Mouse (Mus musculus) heart, embryonic 15.5 days (tissue): ENCODE results near the gene Alg12. TPM values are rescaled to one million over a fixed set of nuclear protein-coding genes. Genes with fewer than 3 reads are reported as not detected.
"Not testable (repeated sequence)": the region's sequence is repeated elsewhere in the genome, so short reads cannot be mapped to it uniquely, and the experiment has no call there.

Experiments
- ATAC-seq: fragments of 200-750 bp; cut with Nextera tagmentation; replicated peaks from 2 replicates; pipeline ENCODE4 v1.8.0; 2017; ENCODE audit warnings: low read depth, moderate TSS enrichment; ENCODE audit not compliant: insufficient number of reproducible peaks, insufficient read depth, low FRiP score
- H3K27ac ChIP-seq: fragments of 300-500 bp; sonication (generic); 2 replicates; pipeline ENCODE4 v1.5.1; 2015; ENCODE audit warnings: mild to moderate bottlenecking, inconsistent platforms
- H3K27me3 ChIP-seq: fragments of 300-500 bp; sonication (generic); 2 replicates; pipeline ENCODE4 v1.6.1; 2015; ENCODE audit warnings: inconsistent platforms
- H3K36me3 ChIP-seq: fragments of 300-500 bp; sonication (generic); 2 replicates; pipeline ENCODE4 v1.6.1; 2015; ENCODE audit warnings: mild to moderate bottlenecking, inconsistent platforms
- H3K4me1 ChIP-seq: fragments of 300-500 bp; sonication (generic); replicated peaks from 2 replicates; pipeline ENCODE4 v1.6.1; 2015; ENCODE audit warnings: inconsistent platforms
- H3K4me2 ChIP-seq: fragments of 300-500 bp; sonication (generic); 2 replicates; pipeline ENCODE4 v1.6.1; 2015; ENCODE audit warnings: inconsistent platforms, mild to moderate bottlenecking, moderate library complexity
- H3K4me3 ChIP-seq: fragments of 300-500 bp; sonication (generic); 2 replicates; pipeline ENCODE4 v1.5.1; 2015; ENCODE audit warnings: mild to moderate bottlenecking, inconsistent platforms
- H3K9ac ChIP-seq: fragments of 300-500 bp; sonication (generic); 2 replicates; pipeline ENCODE4 v1.6.1; 2015; ENCODE audit warnings: mild to moderate bottlenecking, inconsistent platforms
- H3K9me3 ChIP-seq: fragments of 300-500 bp; sonication (generic); replicated peaks from 2 replicates; pipeline ENCODE4 v1.6.1; 2016; ENCODE audit warnings: inconsistent platforms
- WGBS: fragments of 180-500 bp; shearing (Covaris S2); methylation state at CpG from one replicate; pipeline ENCODE4 v1.1.7; 2015; ENCODE audit warnings: mixed read lengths; 5-methylcytosine and 5-hydroxymethylcytosine counted together
- polyA plus RNA-seq: library from polyadenylated mRNA; unstranded; fragments of >200 nt; fragmentation: Nextera tagmentation; extraction: Ambion mirVana; gene quantifications from 2 replicates; pipeline ENCODE4 v1.2.1, GENCODE M21; 2015

Alg12 gene
- polyA plus RNA-seq, 1 experiment from 2014 or later = 8.6 TPM

DNA sequence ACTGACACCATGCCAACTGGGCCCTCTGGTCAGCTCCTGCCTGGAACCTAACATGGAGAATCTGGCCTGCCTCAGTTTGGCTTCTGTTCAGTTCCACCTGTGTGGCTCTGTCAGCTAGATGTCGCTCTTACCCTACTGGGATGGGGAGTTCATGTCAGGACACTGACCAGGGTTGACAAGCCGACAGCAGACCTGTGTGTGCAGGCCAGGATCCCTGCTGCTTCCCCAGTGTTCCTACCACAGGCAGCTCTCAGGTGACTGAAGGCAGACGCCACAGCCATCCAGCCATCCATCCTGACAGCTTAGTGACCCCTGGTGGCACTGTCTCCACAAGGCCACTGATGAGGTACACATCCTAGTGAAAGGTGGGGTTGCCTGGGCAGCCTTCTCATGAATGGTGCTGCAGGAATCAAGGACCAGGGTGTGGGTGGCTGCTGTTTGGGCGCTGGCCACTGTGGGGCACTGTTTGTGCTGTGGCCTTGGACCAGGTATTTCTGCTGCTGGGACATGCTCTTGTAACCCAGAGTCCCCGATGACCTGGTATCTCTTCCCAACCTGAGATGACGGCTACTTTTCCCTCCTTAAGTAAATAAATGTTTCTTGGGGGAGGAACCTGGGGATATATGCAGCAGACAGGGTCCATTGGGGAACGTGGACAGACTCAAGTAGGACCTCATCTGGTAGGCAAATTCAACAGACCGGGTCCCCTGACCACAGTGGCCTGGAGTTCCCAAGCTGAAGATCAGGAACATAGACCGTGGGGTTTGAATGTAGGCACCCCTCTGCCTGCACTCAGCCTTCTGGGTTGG, 9.1 kb upstream of the Alg12 start:
- Histone ChIP-seq H3K4me1 (peaks cover 49% of the 10 kb centered on the region), H3K27ac (no peak overlapping the region), H3K9ac (no peak overlapping the region), H3K9me3 (no peaks in the 10 kb centered on the region), H3K27me3 (no peaks in the 10 kb centered on the region), H3K36me3 (peaks cover 32% of the 10 kb centered on the region), H3K4me2 (no peak overlapping the region), H3K4me3 (no peak overlapping the region)
- 0 out of 2 replicates have a peak, but pooled peaks have one; percentile 4 for ATAC-seq
- WGBS = 22% methylated on average over 9 of the region's 9 CpGs

GRCm38 (mm10) chr15:88827466-88827865, 8.3 kb upstream of the Alg12 start:
- 89% methylated on average over 6 of the region's 6 CpGs for WGBS
- no peaks in the 10 kb centered on the region for H3K27me3 ChIP-seq
- ATAC-seq = no peak

DNA sequence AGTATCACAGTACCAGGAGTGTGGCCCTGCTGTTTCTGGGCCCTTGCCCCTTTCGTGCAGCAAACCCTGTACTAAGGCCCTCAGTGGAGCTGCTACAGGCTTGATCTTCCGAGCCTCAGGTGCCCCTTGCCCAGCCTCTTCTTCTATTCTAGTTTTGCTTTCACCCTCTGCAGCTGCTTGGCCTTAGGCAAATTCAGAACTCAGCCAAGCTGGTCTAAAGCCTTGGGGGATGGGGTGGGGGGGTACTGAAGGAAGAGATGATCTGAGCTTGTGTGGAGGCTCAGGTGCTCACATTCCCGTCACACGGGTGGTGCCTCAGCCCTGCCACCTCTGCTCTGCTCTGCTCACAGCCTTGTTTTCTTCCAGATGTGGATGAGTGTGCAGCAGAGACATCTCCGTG, 4.3 kb upstream of the Alg12 start:
- no peaks in the 10 kb centered on the region for H3K9me3 ChIP-seq
- peaks cover 43% of the 10 kb centered on the region for H3K36me3 ChIP-seq
- H3K27ac ChIP-seq = no peak overlapping the region
- no peak overlapping the region for H3K4me2 ChIP-seq
- H3K9ac ChIP-seq = no peak overlapping the region
- peaks cover 18% of the 10 kb centered on the region for H3K4me1 ChIP-seq
- no peak overlapping the region for H3K4me3 ChIP-seq
- no peaks in the 10 kb centered on the region for H3K27me3 ChIP-seq
- ATAC-seq = no peak
- WGBS = 90% methylated on average over 5 of the region's 5 CpGs

More at GRCm38 (mm10) chr15:88827466-88827865, 8.3 kb upstream of the Alg12 start:
- Histone ChIP-seq H3K4me3 (no peak overlapping the region), H3K9ac (no peak overlapping the region), H3K4me2 (no peak overlapping the region), H3K27ac (no peak overlapping the region), H3K4me1 (peaks cover 43% of the 10 kb centered on the region), H3K36me3 (peaks cover 36% of the 10 kb centered on the region), H3K9me3 (no peaks in the 10 kb centered on the region)

GRCm38 (mm10) chr15:88822513-88822912, 3.4 kb upstream of the Alg12 start:
- Histone ChIP-seq H3K4me2 (no peak overlapping the region), H3K36me3 (peaks cover 43% of the 10 kb centered on the region), H3K27me3 (no peaks in the 10 kb centered on the region), H3K4me1 (peaks cover 19% of the 10 kb centered on the region), H3K9ac (no peak overlapping the region), H3K27ac (no peak overlapping the region), H3K4me3 (no peak overlapping the region), H3K9me3 (no peaks in the 10 kb centered on the region)
- no peak for ATAC-seq
- 87% methylated on average over 7 of the region's 7 CpGs for WGBS

GRCm38 (mm10) chr15:88821403-88821802, 2.3 kb upstream of the Alg12 start:
- H3K27ac ChIP-seq = no peak overlapping the region
- no peak overlapping the region for H3K4me2 ChIP-seq
- H3K9me3 ChIP-seq = no peaks in the 10 kb centered on the region
- H3K36me3 ChIP-seq = peaks cover 40% of the 10 kb centered on the region
- H3K4me1 ChIP-seq = peaks cover 19% of the 10 kb centered on the region
- H3K27me3 ChIP-seq = no peaks in the 10 kb centered on the region
- no peak overlapping the region for H3K9ac ChIP-seq
- WGBS = 78% methylated on average over 7 of the region's 7 CpGs
- ATAC-seq = no peak
- no peak overlapping the region for H3K4me3 ChIP-seq

GRCm38 (mm10) chr15:88819906-88820303, 787 bp upstream of the Alg12 start:
- H3K9ac ChIP-seq = peak overlapping the region; percentile 89
- peak overlapping the region; percentile 91 for H3K4me2 ChIP-seq
- H3K27ac ChIP-seq = peak overlapping the region; percentile 38; the same call in 1 of the 2 replicates
- H3K9me3 ChIP-seq = no peaks in the 10 kb centered on the region
- peaks cover 19% of the 10 kb centered on the region for H3K4me1 ChIP-seq
- no peaks in the 10 kb centered on the region for H3K27me3 ChIP-seq
- WGBS = under 1% methylated on average over 23 of the region's 23 CpGs
- no peak for ATAC-seq
- peak overlapping the region; percentile 87 for H3K4me3 ChIP-seq
- H3K36me3 ChIP-seq = peaks cover 34% of the 10 kb centered on the region

DNA sequence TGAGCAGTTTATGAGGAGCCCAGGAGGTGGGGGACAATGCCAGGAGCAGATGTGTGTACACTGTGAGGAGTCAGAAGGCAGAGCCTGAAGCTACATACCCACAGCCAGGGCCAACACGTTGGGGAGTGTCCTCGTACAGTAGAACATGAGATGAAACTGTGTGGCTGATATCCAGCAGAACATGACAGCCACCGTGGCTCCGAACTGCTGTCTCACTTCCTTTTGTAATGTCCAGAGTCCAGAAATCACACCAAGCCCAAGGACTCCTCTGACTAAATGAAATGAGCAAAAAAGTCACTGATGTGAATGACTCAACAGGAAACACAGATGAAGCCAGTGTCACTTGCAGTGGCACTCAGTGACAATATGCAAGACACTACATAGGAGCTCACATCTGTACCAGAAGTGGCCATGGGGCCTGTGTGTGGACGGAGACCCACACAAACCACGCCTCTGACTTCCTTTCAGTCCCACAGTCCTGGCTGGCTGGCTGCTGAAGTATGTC, 3.9 kb downstream of the Alg12 start:
- Histone ChIP-seq H3K36me3 (peaks cover 36% of the 10 kb centered on the region), H3K4me2 (no peak overlapping the region), H3K4me3 (no peak overlapping the region), H3K9ac (no peak overlapping the region), H3K4me1 (peaks cover 11% of the 10 kb centered on the region), H3K27me3 (no peaks in the 10 kb centered on the region), H3K9me3 (no peaks in the 10 kb centered on the region), H3K27ac (no peak overlapping the region)
- no peak for ATAC-seq
- 78% methylated on average over 6 of the region's 6 CpGs for WGBS

GRCm38 (mm10) chr15:88814411-88815047, 4.6 kb downstream of the Alg12 start:
- Histone ChIP-seq H3K27me3 (no peaks in the 10 kb centered on the region), H3K27ac (no peak overlapping the region), H3K4me1 (peaks cover 7% of the 10 kb centered on the region), H3K4me2 (no peak overlapping the region), H3K4me3 (no peak overlapping the region), H3K36me3 (peaks cover 37% of the 10 kb centered on the region), H3K9me3 (no peaks in the 10 kb centered on the region), H3K9ac (no peak overlapping the region)
- no peak for ATAC-seq
- 94% methylated on average over 11 of the region's 11 CpGs for WGBS

- H3K27ac ChIP-seq, H3K9me3 ChIP-seq, ATAC-seq, H3K4me3 ChIP-seq, H3K27me3 ChIP-seq, H3K9ac ChIP-seq, H3K4me2 ChIP-seq, H3K4me1 ChIP-seq: not testable (repeated sequence)
- peaks cover 44% of the 10 kb centered on the region for H3K36me3 ChIP-seq
- WGBS = 97% methylated on average over 2 of the region's 2 CpGs
Measured at GRCm38 (mm10) chr15:88813873-88814272, 5.2 kb downstream of the Alg12 start.

GRCm38 (mm10) chr15:88813262-88813661, 5.9 kb downstream of the Alg12 start:
- Histone ChIP-seq H3K4me3 (no peak overlapping the region), H3K27ac (no peak overlapping the region), H3K4me2 (no peak overlapping the region), H3K9me3 (no peaks in the 10 kb centered on the region), H3K4me1 (peaks cover 3% of the 10 kb centered on the region), H3K36me3 (peaks cover 45% of the 10 kb centered on the region), H3K9ac (no peak overlapping the region), H3K27me3 (no peaks in the 10 kb centered on the region)
- ATAC-seq = no peak
- WGBS = 90% methylated on average over 3 of the region's 3 CpGs

DNA sequence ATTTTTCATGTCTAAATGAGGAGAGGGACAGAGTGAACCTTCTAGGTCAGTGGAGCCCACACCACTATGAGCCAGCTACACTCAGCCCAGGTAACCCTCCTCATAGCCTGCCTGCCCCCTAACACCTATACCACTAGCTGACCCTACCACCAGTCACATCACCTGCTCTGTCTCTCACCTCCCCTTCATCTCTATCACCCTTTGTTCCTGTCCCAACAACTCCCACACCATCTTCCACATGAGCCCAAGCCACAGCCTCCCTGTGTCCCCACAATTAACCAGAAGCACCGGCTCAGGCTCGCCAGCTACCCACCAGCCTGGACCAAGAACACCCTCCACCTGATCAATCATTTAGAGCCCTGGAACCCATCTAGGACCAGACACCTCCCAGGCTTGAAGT, 8.7 kb downstream of the Alg12 start:
- H3K4me2 ChIP-seq = no peak overlapping the region
- peaks cover 54% of the 10 kb centered on the region for H3K36me3 ChIP-seq
- no peaks in the 10 kb centered on the region for H3K9me3 ChIP-seq
- H3K4me3 ChIP-seq = no peak overlapping the region
- ATAC-seq = no peak
- H3K4me1 ChIP-seq = no peaks in the 10 kb centered on the region
- 91% methylated on average over 2 of the region's 2 CpGs for WGBS
- H3K9ac ChIP-seq = no peak overlapping the region
- no peaks in the 10 kb centered on the region for H3K27me3 ChIP-seq
- no peak overlapping the region for H3K27ac ChIP-seq
